Mouse (Mus musculus) intestine, postnatal 0 days (tissue): ENCODE measurements around the gene Btnl6. TPM values are rescaled to one million over a fixed set of nuclear protein-coding genes. Genes with fewer than 3 reads are reported as not detected.

ENCODE experiments used
- ATAC-seq: fragments of 200-750 bp; cut with Nextera tagmentation; 2 replicates; pipeline ENCODE4 v1.8.0; 2017; ENCODE audit warnings: mild to moderate bottlenecking, moderate TSS enrichment, moderate library complexity
- H3K27ac ChIP-seq: fragments of 300-500 bp; sonication (generic); 2 replicates; pipeline ENCODE4 v1.5.1; 2014; ENCODE audit warnings: mild to moderate bottlenecking, low read depth, low read length, moderate library complexity
- H3K27me3 ChIP-seq: fragments of 300-500 bp; sonication (generic); replicated peaks from 2 replicates; pipeline ENCODE4 v1.6.1; 2014; ENCODE audit warnings: low read length, mixed read lengths; ENCODE audit not compliant: control insufficient read depth, insufficient read depth
- H3K36me3 ChIP-seq: fragments of 300-500 bp; sonication (generic); 2 replicates; pipeline ENCODE4 v1.6.1; 2014; ENCODE audit warnings: mild to moderate bottlenecking, moderate library complexity; ENCODE audit not compliant: control insufficient read depth, insufficient read depth
- H3K4me1 ChIP-seq: fragments of 300-500 bp; sonication (generic); replicated peaks from 2 replicates; pipeline ENCODE4 v1.6.1; 2014; ENCODE audit warnings: antibody characterized with exemption, low read length, mixed read lengths; ENCODE audit not compliant: control insufficient read depth, insufficient read depth
- H3K4me2 ChIP-seq: fragments of 300-500 bp; sonication (generic); replicated peaks from 2 replicates; pipeline ENCODE4 v1.6.1; 2014; ENCODE audit warnings: low read depth, mild to moderate bottlenecking, moderate library complexity
- H3K4me3 ChIP-seq: fragments of 300-500 bp; sonication (generic); 2 replicates; pipeline ENCODE4 v1.5.1; 2014; ENCODE audit warnings: low read depth, low read length
- H3K9ac ChIP-seq: fragments of 300-500 bp; sonication (generic); 2 replicates; pipeline ENCODE4 v1.6.1; 2014; ENCODE audit warnings: mild to moderate bottlenecking, low read depth, low read length
- H3K9me3 ChIP-seq: fragments of 300-500 bp; sonication (generic); 2 replicates; pipeline ENCODE4 v1.6.1; 2016; ENCODE audit warnings: mixed run types; ENCODE audit not compliant: control insufficient read depth
- CTCF ChIP-seq: sonication (generic); IDR thresholded peaks from 2 replicates; pipeline ENCODE4 v1.5.1; 2016; ENCODE audit warnings: low read depth, mild to moderate bottlenecking, control low read depth, antibody characterized with exemption, moderate library complexity
- WGBS: fragments of 180-500 bp; shearing (Covaris S2); extraction: QIAGEN DNeasy Blood & Tissue Kit; methylation state at CpG from one replicate; pipeline ENCODE4 v1.1.7; 2014; 5-methylcytosine and 5-hydroxymethylcytosine counted together
- polyA plus RNA-seq: library from polyadenylated mRNA; unstranded; fragments of >200 nt; fragmentation: Nextera tagmentation; extraction: Ambion mirVana; gene quantifications from 2 replicates; pipeline ENCODE4 v1.2.1, GENCODE M21; 2015

Gene Btnl6
- polyA plus RNA-seq, result 85.8 and 97.6 TPM in 2 replicates

DNA sequence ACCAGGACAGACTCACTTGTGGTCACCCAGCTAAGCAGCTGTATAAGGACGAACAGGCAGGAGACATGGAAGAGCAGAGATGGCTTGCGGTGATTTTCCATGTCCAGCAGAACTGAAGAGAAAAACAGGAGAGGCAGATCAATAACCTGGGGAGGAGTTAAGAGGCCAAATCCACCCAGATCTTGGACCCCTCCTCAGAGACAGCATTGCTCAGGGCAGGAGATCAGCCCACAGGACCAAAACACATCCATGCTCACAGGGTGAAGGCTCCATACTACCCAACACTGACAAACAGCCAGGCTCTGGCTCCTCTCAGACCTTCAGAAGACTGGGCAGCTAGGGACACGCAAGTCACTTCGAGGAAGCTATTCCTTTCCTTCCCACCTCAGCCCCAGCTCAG lies at the start of gene Btnl6:
Gene Btnl6, minus strand, starts transcription at position 101 of the 400 bp plus-strand sequence.
- Histone ChIP-seq H3K36me3 (peaks cover 24% of the 10 kb centered on the region), H3K9me3 (no peaks in the 10 kb centered on the region), H3K4me3 (peak within 1 kb of the TSS; percentile 35), H3K4me2 (peak within 1 kb of the TSS; percentile 62), H3K27ac (peak within 1 kb of the TSS; percentile 88), H3K9ac (peak within 1 kb of the TSS; percentile 65), H3K4me1 (no peaks in the 10 kb centered on the region), H3K27me3 (no peaks in the 10 kb centered on the region)
- no peak for ATAC-seq
- no peak for TF ChIP-seq CTCF
- 68% methylated on average over 4 of the region's 4 CpGs for WGBS

DNA sequence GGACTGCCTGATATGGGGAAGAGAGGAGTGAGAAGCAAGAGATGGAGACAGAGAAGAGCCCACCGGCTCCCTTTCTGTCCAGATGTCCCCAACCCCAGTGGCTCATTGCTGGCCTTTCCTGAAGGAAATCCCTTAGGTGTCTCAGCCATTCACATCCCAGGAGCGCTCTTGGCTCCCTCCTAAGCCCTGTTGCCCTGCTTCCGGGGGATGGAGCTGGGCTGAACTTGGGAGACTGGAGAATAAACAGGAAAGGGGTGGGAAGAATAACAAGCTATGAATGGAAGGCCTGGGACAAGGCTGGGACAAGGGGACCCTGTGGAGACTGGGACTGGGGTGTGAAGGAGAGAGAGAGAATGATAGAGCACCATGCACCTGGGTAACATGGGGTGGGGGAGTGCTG lies 47.6 kb upstream of the Btnl6 start:
- H3K27ac ChIP-seq, result peak overlapping the region; percentile 58
- no peak for ATAC-seq
- no peak overlapping the region for H3K9ac ChIP-seq
- no peak overlapping the region; the same call in 1 of the 2 replicates for H3K4me3 ChIP-seq
- peak overlapping the region; percentile 40 for H3K4me2 ChIP-seq
- no peak for TF ChIP-seq CTCF
- no peaks in the 10 kb centered on the region for H3K27me3 ChIP-seq
- H3K4me1 ChIP-seq, result no peaks in the 10 kb centered on the region
- no peaks in the 10 kb centered on the region for H3K9me3 ChIP-seq
- WGBS, result 44% methylated on average over 3 of the region's 3 CpGs
- no peaks in the 10 kb centered on the region; the same call in 1 of the 2 replicates for H3K36me3 ChIP-seq

DNA sequence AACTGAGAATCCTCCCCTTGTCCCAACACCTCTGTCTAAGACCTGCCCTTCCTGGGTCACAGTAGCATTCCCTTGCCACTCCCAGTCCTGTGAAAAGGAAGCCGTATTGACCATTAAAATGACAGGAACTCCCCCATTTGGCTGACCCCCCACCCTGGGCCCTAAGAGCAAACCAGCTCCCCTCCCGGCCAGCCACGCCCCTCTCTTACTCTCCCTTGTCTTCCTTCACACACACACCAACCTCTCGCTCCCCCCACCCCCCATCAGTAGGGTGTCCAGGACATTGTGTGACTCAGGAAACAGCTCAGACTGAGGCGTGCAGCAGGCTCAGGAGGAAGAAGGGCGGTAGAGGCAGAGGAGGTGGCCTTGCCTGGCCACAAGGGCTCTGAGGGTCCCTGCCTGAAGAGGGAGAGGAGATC lies 46.9 kb upstream of the Btnl6 start, which contains the start of gene Notch4:
Gene Notch4, plus strand, starts transcription at position 266 of the 419 bp plus-strand sequence.
- H3K4me3 ChIP-seq, result no peak within 1 kb of the TSS; the same call in 1 of the 2 replicates
- H3K36me3 ChIP-seq, result no peaks in the 10 kb centered on the region; the same call in 1 of the 2 replicates
- no peak for TF ChIP-seq CTCF
- peak within 1 kb of the TSS; percentile 58 for H3K27ac ChIP-seq
- ATAC-seq, result peak; percentile 28; the same call in 1 of the 2 replicates
- WGBS, result 9% methylated on average over 6 of the region's 6 CpGs
- no peak within 1 kb of the TSS for H3K9ac ChIP-seq
- no peaks in the 10 kb centered on the region for H3K27me3 ChIP-seq
- H3K4me2 ChIP-seq, result peak within 1 kb of the TSS; percentile 40
- no peaks in the 10 kb centered on the region for H3K4me1 ChIP-seq
- no peaks in the 10 kb centered on the region for H3K9me3 ChIP-seq

DNA sequence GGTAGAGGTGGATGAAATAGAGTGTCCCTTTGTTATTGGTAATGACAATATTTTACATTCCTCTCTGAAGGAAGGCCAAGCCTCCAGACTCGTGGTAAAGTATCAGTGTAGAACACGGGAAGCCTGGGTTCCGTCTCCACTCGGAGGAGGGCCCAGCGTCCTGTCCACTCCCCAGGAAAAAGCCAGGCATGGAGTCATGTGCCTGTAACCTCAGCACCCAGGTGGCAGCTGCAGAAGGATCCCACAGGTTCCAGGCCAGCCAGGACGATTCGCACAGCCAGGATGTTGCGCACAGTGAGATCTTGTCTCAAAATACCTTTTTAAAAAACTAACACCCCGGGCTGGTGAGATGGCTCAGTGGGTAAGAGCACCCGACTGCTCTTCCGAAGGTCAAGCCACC lies 46.2 kb upstream of the Btnl6 start:
- H3K27ac ChIP-seq, result no peak overlapping the region
- TF ChIP-seq CTCF, result no peak
- H3K9me3 ChIP-seq, result no peaks in the 10 kb centered on the region
- H3K4me1 ChIP-seq, result no peaks in the 10 kb centered on the region
- no peak overlapping the region for H3K9ac ChIP-seq
- no peaks in the 10 kb centered on the region; the same call in 1 of the 2 replicates for H3K36me3 ChIP-seq
- H3K4me2 ChIP-seq, result no peak overlapping the region
- no peak for ATAC-seq
- WGBS, result 76% methylated on average over 11 of the region's 11 CpGs
- no peaks in the 10 kb centered on the region for H3K27me3 ChIP-seq
- H3K4me3 ChIP-seq, result no peak overlapping the region

DNA sequence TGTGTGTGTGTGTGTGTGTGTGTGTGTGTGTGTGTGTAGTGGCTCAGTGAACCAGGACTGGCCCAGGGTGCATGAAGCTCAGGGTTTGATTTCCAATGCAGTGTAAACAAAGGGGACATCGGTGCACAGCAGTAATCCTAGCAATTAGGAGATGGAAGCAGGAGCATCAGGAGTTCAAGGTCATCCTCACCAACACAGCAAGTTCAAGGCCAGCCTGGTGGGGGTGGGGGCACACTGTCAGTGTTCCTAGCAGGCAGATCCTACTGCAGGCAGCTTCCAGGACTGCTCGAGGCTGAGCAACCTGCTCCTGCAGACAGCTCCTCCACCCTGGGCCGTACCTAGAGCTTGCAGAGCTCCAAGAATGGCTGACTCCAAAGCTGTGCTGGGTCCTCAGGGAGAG lies 45.4 kb upstream of the Btnl6 start:
- Histone ChIP-seq H3K9ac (no peak overlapping the region), H3K36me3 (no peaks in the 10 kb centered on the region), H3K4me1 (no peaks in the 10 kb centered on the region), H3K4me2 (no peak overlapping the region), H3K27me3 (no peaks in the 10 kb centered on the region), H3K9me3 (no peaks in the 10 kb centered on the region), H3K4me3 (no peak overlapping the region), H3K27ac (no peak overlapping the region)
- no peak for TF ChIP-seq CTCF
- ATAC-seq, result no peak
- WGBS, result 39% methylated on average over 3 of the region's 3 CpGs

DNA sequence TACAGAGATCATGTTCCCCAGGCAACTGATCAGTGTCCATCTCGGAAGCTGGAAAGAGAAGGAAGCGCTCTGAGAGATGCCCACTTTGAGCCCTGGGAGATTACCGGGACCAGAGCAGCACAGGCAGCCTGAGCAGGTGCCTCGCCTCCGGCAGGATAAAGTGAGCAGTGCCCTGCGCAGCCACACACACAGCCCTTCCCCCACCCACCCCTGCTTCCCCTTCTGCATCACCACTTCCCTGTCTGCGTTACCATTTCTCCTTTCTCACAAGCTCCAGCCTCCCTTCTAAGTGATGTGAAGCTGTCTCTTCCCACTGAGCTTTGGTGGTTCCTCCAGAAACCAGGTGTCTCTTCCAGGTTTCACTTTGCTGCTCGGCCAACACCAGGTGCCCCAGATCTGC lies 44.0 kb upstream of the Btnl6 start:
- ATAC-seq, result no peak
- H3K9ac ChIP-seq, result no peak overlapping the region
- H3K27me3 ChIP-seq, result no peaks in the 10 kb centered on the region
- H3K36me3 ChIP-seq, result no peaks in the 10 kb centered on the region
- H3K4me3 ChIP-seq, result no peak overlapping the region
- H3K4me2 ChIP-seq, result no peak overlapping the region
- no peaks in the 10 kb centered on the region for H3K4me1 ChIP-seq
- no peak overlapping the region for H3K27ac ChIP-seq
- 58% methylated on average over 8 of the region's 8 CpGs for WGBS
- no peaks in the 10 kb centered on the region for H3K9me3 ChIP-seq
- TF ChIP-seq CTCF, result no peak

DNA sequence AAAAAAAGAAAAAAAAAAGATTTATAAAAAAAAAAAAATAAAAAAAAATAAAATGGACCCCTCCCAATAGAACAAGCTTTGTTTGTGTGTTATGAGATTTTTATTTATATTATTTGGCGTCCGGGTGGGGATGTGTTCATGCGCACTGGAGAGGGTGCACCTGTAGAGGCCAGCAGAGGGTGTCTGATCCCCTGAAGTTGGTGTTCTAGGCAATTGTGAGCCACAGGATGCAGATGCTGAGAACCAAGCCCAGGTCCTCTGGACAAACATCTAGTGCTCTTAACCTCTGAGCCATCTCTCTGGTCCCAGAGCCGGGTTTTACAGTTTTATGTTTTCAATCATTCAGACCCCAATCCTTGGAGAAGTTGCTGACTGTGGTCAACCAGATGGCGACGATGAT lies 43.3 kb upstream of the Btnl6 start:
- no peaks in the 10 kb centered on the region for H3K4me1 ChIP-seq
- peak; percentile 29 for TF ChIP-seq CTCF

More for the DNA sequence above, 43.3 kb upstream of the Btnl6 start:
- H3K27me3 ChIP-seq, result no peaks in the 10 kb centered on the region
- no peak overlapping the region for H3K9ac ChIP-seq
- H3K9me3 ChIP-seq, result no peaks in the 10 kb centered on the region
- H3K4me3 ChIP-seq, result no peak overlapping the region
- no peak overlapping the region for H3K27ac ChIP-seq
- ATAC-seq, result no peak
- no peaks in the 10 kb centered on the region for H3K36me3 ChIP-seq
- WGBS, result 93% methylated on average over 6 of the region's 6 CpGs
- H3K4me2 ChIP-seq, result no peak overlapping the region
